Mouse (Mus musculus): ENCODE measurements around the gene Plekha5. TPM values are rescaled to one million over a fixed set of nuclear protein-coding genes. Genes with fewer than 3 reads are reported as not detected.

Plekha5 gene
- total and polyA plus RNA-seq, 2 experiments = 13.0 to 17.1 TPM

DNA sequence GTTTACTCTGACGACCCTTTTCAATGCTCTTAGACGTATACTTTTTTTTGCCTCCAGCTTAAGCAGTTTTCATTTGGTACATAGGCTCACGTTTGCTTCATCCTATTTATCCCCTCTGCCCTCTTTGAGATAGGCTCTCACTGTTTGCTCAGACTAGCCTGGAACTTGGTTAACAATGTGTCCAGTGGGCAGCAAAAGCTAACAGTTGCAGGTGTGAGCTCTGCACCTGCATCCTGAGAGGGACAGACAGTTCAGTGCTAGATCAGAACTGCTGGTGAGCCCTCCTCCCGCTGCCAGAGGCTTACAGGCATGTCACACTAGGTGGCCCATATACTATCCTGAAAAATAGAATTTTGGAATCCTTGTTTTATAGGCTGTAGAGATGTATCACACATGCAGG is 206.5 kb downstream of the Plekha5 start:
- H3K36me3 ChIP-seq (ENCODE audit: control insufficient read depth, insufficient read depth, low read length) = peaks cover 3% of the 10 kb centered on the region; the same call in 1 of the 2 replicates
- peaks cover 25% of the 10 kb centered on the region for H3K79me2 ChIP-seq (ENCODE audit: control insufficient read depth, insufficient read depth, low read length)
- no peaks in the 10 kb centered on the region for H3K27me3 ChIP-seq (ENCODE audit: control insufficient read depth, insufficient read depth, low read length)
- no peak for DNase-seq (ENCODE audit: extremely low read depth, low read depth, low spot score)
- H3K4me1 ChIP-seq (ENCODE audit: control insufficient read depth, insufficient read depth, low read length) = peaks cover 19% of the 10 kb centered on the region
- no peak overlapping the region for H3K27ac ChIP-seq (replicated peaks; ENCODE audit: insufficient read depth, low read depth, low read length)
- no peak overlapping the region for H3K4me3 ChIP-seq (ENCODE audit: insufficient read depth, low read depth, low read length)
- WGBS = 68% methylated on average over 4 of the region's 4 CpGs
- no peak overlapping the region for H3K9ac ChIP-seq (ENCODE audit: low read depth, low read length)
- TF ChIP-seq CTCF (IDR thresholded peaks at IDR 0.05; ENCODE audit: low read depth, low read length) = no peak
- TF ChIP-seq POLR2A (IDR thresholded peaks at IDR 0.05; ENCODE audit: extremely low read depth, insufficient read depth, low read length) = no peak

- no peaks in the 10 kb centered on the region for H3K27me3 ChIP-seq (ENCODE audit: control insufficient read depth, insufficient read depth, low read length)
- H3K27ac ChIP-seq (replicated peaks; ENCODE audit: insufficient read depth, low read depth, low read length) = no peak overlapping the region
- H3K36me3 ChIP-seq (ENCODE audit: control insufficient read depth, insufficient read depth, low read length) = peaks cover 5% of the 10 kb centered on the region
- TF ChIP-seq CTCF (IDR thresholded peaks at IDR 0.05; ENCODE audit: low read depth, low read length) = no peak
- no peak for TF ChIP-seq POLR2A (IDR thresholded peaks at IDR 0.05; ENCODE audit: extremely low read depth, insufficient read depth, low read length)
- H3K4me1 ChIP-seq (ENCODE audit: control insufficient read depth, insufficient read depth, low read length) = peaks cover 9% of the 10 kb centered on the region
- no peak for DNase-seq (ENCODE audit: extremely low read depth, low read depth, low spot score)
- H3K4me3 ChIP-seq (ENCODE audit: insufficient read depth, low read depth, low read length) = no peak overlapping the region
- no peak overlapping the region for H3K9ac ChIP-seq (ENCODE audit: low read depth, low read length)
- 82% methylated on average over 8 of the region's 8 CpGs for WGBS
- H3K79me2 ChIP-seq (ENCODE audit: control insufficient read depth, insufficient read depth, low read length) = peaks cover 19% of the 10 kb centered on the region
Observed at GRCm38 (mm10) chr6:140633616-140634015, 209.8 kb downstream of the Plekha5 start.

GRCm38 (mm10) chr6:140636290-140636689 is 212.4 kb downstream of the Plekha5 start:
- no peak for DNase-seq (ENCODE audit: extremely low read depth, low read depth, low spot score)
- Histone ChIP-seq H3K9ac (ENCODE audit: low read depth, low read length) (no peak overlapping the region), H3K27me3 (ENCODE audit: control insufficient read depth, insufficient read depth, low read length) (no peaks in the 10 kb centered on the region), H3K4me3 (ENCODE audit: insufficient read depth, low read depth, low read length) (no peak overlapping the region), H3K79me2 (ENCODE audit: control insufficient read depth, insufficient read depth, low read length) (peaks cover 7% of the 10 kb centered on the region; the same call in 1 of the 2 replicates), H3K36me3 (ENCODE audit: control insufficient read depth, insufficient read depth, low read length) (peaks cover 18% of the 10 kb centered on the region), H3K27ac (replicated peaks; ENCODE audit: insufficient read depth, low read depth, low read length) (no peak overlapping the region), H3K4me1 (ENCODE audit: control insufficient read depth, insufficient read depth, low read length) (peaks cover 4% of the 10 kb centered on the region; the same call in 1 of the 2 replicates)
- WGBS = 86% methylated on average over 4 of the region's 4 CpGs
- no peak for TF ChIP-seq POLR2A (IDR thresholded peaks at IDR 0.05; ENCODE audit: extremely low read depth, insufficient read depth, low read length)
- no peak for TF ChIP-seq CTCF (IDR thresholded peaks at IDR 0.05; ENCODE audit: low read depth, low read length)

DNA sequence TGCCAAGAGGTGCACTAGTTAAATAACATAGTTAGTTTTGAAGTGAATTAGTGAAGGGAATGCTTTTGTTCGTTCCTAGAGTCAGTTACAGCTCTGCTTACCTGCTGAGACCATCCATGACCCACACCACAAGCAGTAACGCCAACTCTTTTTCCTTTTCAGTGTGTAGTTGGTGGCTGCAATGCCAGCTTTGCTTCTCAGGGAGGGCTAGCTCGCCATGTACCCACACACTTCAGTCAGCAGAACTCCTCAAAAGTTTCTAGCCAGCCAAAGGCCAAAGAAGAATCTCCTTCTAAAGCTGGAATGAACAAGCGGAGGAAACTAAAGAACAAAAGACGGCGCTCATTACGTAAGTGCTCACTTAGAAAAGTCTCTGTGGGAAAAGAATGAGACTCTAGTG is 218.2 kb downstream of the Plekha5 start:
- TF ChIP-seq CTCF (IDR thresholded peaks at IDR 0.05; ENCODE audit: low read depth, low read length) = no peak
- TF ChIP-seq POLR2A (IDR thresholded peaks at IDR 0.05; ENCODE audit: extremely low read depth, insufficient read depth, low read length) = no peak
- Histone ChIP-seq H3K27ac (replicated peaks; ENCODE audit: insufficient read depth, low read depth, low read length) (no peak overlapping the region), H3K4me3 (ENCODE audit: insufficient read depth, low read depth, low read length) (no peak overlapping the region), H3K27me3 (ENCODE audit: control insufficient read depth, insufficient read depth, low read length) (no peaks in the 10 kb centered on the region), H3K4me1 (ENCODE audit: control insufficient read depth, insufficient read depth, low read length) (no peaks in the 10 kb centered on the region), H3K9ac (ENCODE audit: low read depth, low read length) (no peak overlapping the region), H3K79me2 (ENCODE audit: control insufficient read depth, insufficient read depth, low read length) (no peaks in the 10 kb centered on the region; the same call in 1 of the 2 replicates), H3K36me3 (ENCODE audit: control insufficient read depth, insufficient read depth, low read length) (peaks cover 35% of the 10 kb centered on the region)
- WGBS = 96% methylated on average over 7 of the region's 7 CpGs
- no peak for DNase-seq (ENCODE audit: extremely low read depth, low read depth, low spot score)

DNA sequence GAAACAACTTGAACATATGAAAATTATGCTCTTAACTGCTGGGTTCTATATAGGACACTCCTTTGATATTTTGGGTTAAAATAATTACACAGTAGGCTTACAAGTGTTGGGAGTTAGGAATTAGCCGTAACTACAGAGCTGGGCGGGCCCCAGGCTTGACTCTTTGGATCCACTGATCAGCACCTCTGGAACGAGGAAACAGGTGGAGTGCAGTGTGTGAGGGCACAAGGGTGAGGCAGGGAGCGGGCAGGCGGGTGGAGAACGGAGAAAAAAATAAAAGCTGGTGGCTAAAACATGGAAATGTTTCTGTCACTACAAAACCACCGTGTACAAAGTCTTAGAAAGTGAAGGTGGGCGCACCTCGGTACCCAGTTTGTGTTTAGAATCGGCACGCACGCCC is 218.8 kb downstream of the Plekha5 start:
- no peaks in the 10 kb centered on the region for H3K27me3 ChIP-seq (ENCODE audit: control insufficient read depth, insufficient read depth, low read length)
- H3K36me3 ChIP-seq (ENCODE audit: control insufficient read depth, insufficient read depth, low read length) = peaks cover 36% of the 10 kb centered on the region

DNA sequence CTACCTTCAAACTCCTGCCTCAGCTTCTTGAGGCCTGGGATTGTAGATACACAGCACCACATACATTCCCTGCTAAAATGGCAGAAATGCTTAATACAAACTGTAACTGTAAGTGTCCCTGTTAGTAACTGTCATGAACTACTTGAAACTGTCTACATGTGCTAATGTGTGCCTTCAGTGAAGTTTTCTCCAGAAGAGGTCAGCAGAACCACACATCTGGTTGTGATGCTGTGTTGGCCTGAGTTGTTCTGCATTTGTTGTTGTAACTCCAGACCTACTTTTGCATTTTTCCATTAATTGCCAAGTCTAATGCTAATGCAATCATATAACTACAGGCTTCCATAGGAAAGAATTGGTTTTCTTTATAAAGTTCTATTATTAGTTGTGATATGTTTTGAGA is 222.1 kb downstream of the Plekha5 start:
- TF ChIP-seq POLR2A (IDR thresholded peaks at IDR 0.05; ENCODE audit: extremely low read depth, insufficient read depth, low read length) (no peak), CTCF (IDR thresholded peaks at IDR 0.05; ENCODE audit: low read depth, low read length) (no peak)

More for the DNA sequence above, 218.8 kb downstream of the Plekha5 start:
- H3K27ac ChIP-seq (replicated peaks; ENCODE audit: insufficient read depth, low read depth, low read length) = no peak overlapping the region
- H3K4me1 ChIP-seq (ENCODE audit: control insufficient read depth, insufficient read depth, low read length) = no peaks in the 10 kb centered on the region
- 95% methylated on average over 12 of the region's 12 CpGs for WGBS
- TF ChIP-seq POLR2A (IDR thresholded peaks at IDR 0.05; ENCODE audit: extremely low read depth, insufficient read depth, low read length) = no peak
- TF ChIP-seq CTCF (IDR thresholded peaks at IDR 0.05; ENCODE audit: low read depth, low read length) = no peak
- no peak overlapping the region for H3K4me3 ChIP-seq (ENCODE audit: insufficient read depth, low read depth, low read length)
- H3K79me2 ChIP-seq (ENCODE audit: control insufficient read depth, insufficient read depth, low read length) = no peaks in the 10 kb centered on the region; the same call in 1 of the 2 replicates
- no peak overlapping the region for H3K9ac ChIP-seq (ENCODE audit: low read depth, low read length)
- DNase-seq (ENCODE audit: extremely low read depth, low read depth, low spot score) = no peak

More for the DNA sequence above, 222.1 kb downstream of the Plekha5 start:
- DNase-seq (ENCODE audit: extremely low read depth, low read depth, low spot score) = peak; percentile 27
- Histone ChIP-seq H3K4me3 (ENCODE audit: insufficient read depth, low read depth, low read length) (no peak overlapping the region), H3K27ac (replicated peaks; ENCODE audit: insufficient read depth, low read depth, low read length) (no peak overlapping the region), H3K79me2 (ENCODE audit: control insufficient read depth, insufficient read depth, low read length) (no peaks in the 10 kb centered on the region), H3K9ac (ENCODE audit: low read depth, low read length) (no peak overlapping the region), H3K4me1 (ENCODE audit: control insufficient read depth, insufficient read depth, low read length) (no peaks in the 10 kb centered on the region), H3K36me3 (ENCODE audit: control insufficient read depth, insufficient read depth, low read length) (peaks cover 38% of the 10 kb centered on the region), H3K27me3 (ENCODE audit: control insufficient read depth, insufficient read depth, low read length) (no peaks in the 10 kb centered on the region)

Other genes starting within 250 kb of the Plekha5 start
- gene Aebp2, start 198.6 kb downstream of the Plekha5 start, total RNA-seq (2014; rRNA removed) = 13.5 and 13.9 TPM in 2 replicates
- 9.9 and 10.0 TPM in 2 replicates for gene Aebp2, start 198.6 kb downstream of the Plekha5 start, polyA plus RNA-seq (2012; rRNA removed)

Data from liver, adult 2 months (tissue).